Mouse (Mus musculus) spleen, adult 2 months (tissue): ENCODE measurements at regions not wholly inside any gene's neighbourhood (a gene's known extent, or its start where the extent isn't known, plus 50 kb on each side); places are given as distances from the start of the nearest gene placed in this dataset.

Source experiments
- CTCF ChIP-seq: fragments of 200-500 bp; IDR thresholded peaks from 2 replicates; pipeline ENCODE4 v1.5.1; 2011; ENCODE audit warnings: mild to moderate bottlenecking, inconsistent platforms; ENCODE audit not compliant: insufficient read depth, insufficient read length, insufficient replicate concordance; ENCODE audit errors: extremely low read depth
- POLR2A ChIP-seq: fragments of 200-500 bp; IDR thresholded peaks from 2 replicates; pipeline ENCODE4 v1.6.1; 2011; ENCODE audit warnings: low read depth, low read length, inconsistent platforms

DNA sequence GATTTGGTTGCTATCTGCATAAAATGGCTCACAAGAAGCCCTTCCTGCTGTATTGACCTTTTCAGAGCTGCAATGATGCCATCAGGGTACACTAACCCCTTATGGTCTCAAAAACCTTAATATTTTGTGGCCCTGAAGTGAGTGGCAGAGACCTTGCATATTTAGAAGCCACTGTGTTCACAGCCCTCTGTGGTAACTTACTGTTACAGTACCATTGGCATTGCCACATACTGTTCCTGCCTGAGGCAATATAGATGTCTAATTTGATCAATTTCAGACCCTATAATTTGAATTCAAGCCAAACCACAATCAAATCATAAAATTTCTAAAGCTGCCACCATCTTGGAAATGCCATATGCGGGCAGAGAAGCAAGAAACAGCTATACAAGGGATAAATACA is 198.5 kb downstream of the Spry2 start:
- TF ChIP-seq CTCF (no peak), POLR2A (no peak)
